In genomic region chr7:16937312-16937711, GRCm38 (mm10) we compare ENCODE assay signal across 10 mouse cellular contexts. TPM values are rescaled to one million over a fixed set of nuclear protein-coding genes. Genes with fewer than 3 reads are reported as not detected.
DNase-seq lines count a peak whose midpoint lies in the region; ATAC-seq and TF ChIP-seq lines count a peak whose summit lies in the region.
"Had no signal": no experiment of that assay in that cellular context is flagged by ENCODE, and none has a peak within 500 bp of the region (broad histone marks: within the 10 kb centered on the region; RNA-seq: fewer than 3 reads in every experiment).

No protein-coding gene starts in this region.

- no peak overlapping the region for H3K27ac ChIP-seq in heart, postnatal 0 days (ENCODE audit: low read depth)
- H3K27ac ChIP-seq in midbrain, postnatal 0 days (ENCODE audit: low read depth, low read length) = no peak overlapping the region
- no peak overlapping the region for H3K27ac ChIP-seq in midbrain, embryonic 11.5 days (ENCODE audit: low read depth, low read length)
- H3K27ac ChIP-seq in testis, adult 2 months (ENCODE audit: control insufficient read depth, insufficient read depth, low read depth, low read length) = no peak overlapping the region
- H3K27ac ChIP-seq: neural tube, embryonic 12.5 days had no signal

- no peaks in the 10 kb centered on the region for H3K36me3 ChIP-seq in heart, postnatal 0 days (replicated peaks; ENCODE audit: control insufficient read depth, insufficient read depth, low read length)
- H3K36me3 ChIP-seq in midbrain, postnatal 0 days (ENCODE audit: insufficient read depth, low read length) = no peaks in the 10 kb centered on the region
- no peaks in the 10 kb centered on the region for H3K36me3 ChIP-seq in midbrain, embryonic 11.5 days (ENCODE audit: control insufficient read depth, insufficient read depth, low read length)
- H3K36me3 ChIP-seq in testis, adult 2 months (ENCODE audit: control insufficient read depth, insufficient read depth, low read length) = no peaks in the 10 kb centered on the region
- H3K36me3 ChIP-seq: neural tube, embryonic 12.5 days had no signal

- H3K4me2 ChIP-seq in heart, postnatal 0 days (ENCODE audit: low read depth, low read length) = no peak overlapping the region
- no peak overlapping the region for H3K4me2 ChIP-seq in midbrain, postnatal 0 days (ENCODE audit: low read depth, low read length, poor library complexity, severe bottlenecking)
- H3K4me2 ChIP-seq in midbrain, embryonic 11.5 days = no peak overlapping the region
- H3K4me2 ChIP-seq: neural tube, embryonic 12.5 days had no signal

- no peak for DNase-seq in heart, postnatal 0 days (ENCODE audit: low spot score)
- DNase-seq in heart, postnatal 25 days (ENCODE audit: low spot score) = no peak
- no peak for DNase-seq in midbrain, postnatal 0 days (ENCODE audit: low spot score)
- DNase-seq in midbrain, embryonic 11.5 days (ENCODE audit: low spot score, missing footprints) = no peak
- peak; percentile 78 for DNase-seq in R1 (ENCODE audit: low read depth, low spot score)
- DNase-seq in heart, postnatal 36 days = no peak
- DNase-seq: lung, postnatal 36 days had no signal

- H3K27me3 ChIP-seq in heart, postnatal 0 days (ENCODE audit: control insufficient read depth, insufficient read depth, low read length) = no peaks in the 10 kb centered on the region
- H3K27me3 ChIP-seq in midbrain, postnatal 0 days (ENCODE audit: insufficient read depth, low read length) = no peaks in the 10 kb centered on the region
- no peaks in the 10 kb centered on the region for H3K27me3 ChIP-seq in midbrain, embryonic 11.5 days (ENCODE audit: control insufficient read depth, insufficient read depth, low read length)
- no peaks in the 10 kb centered on the region for H3K27me3 ChIP-seq in testis, adult 2 months (ENCODE audit: control insufficient read depth, insufficient read depth, low read length)
- H3K27me3 ChIP-seq: neural tube, embryonic 12.5 days had no signal

- no peaks in the 10 kb centered on the region for H3K9me3 ChIP-seq in heart, postnatal 0 days (replicated peaks; ENCODE audit: control insufficient read depth, low read length)
- no peaks in the 10 kb centered on the region for H3K9me3 ChIP-seq in midbrain, postnatal 0 days (ENCODE audit: low read length)
- H3K9me3 ChIP-seq in midbrain, embryonic 11.5 days (ENCODE audit: control insufficient read depth, low read length) = no peaks in the 10 kb centered on the region
- H3K9me3 ChIP-seq: neural tube, embryonic 12.5 days had no signal

- H3K9ac ChIP-seq in heart, postnatal 0 days (replicated peaks; ENCODE audit: low read depth, low read length) = no peak overlapping the region
- H3K9ac ChIP-seq in midbrain, postnatal 0 days (replicated peaks; ENCODE audit: low read length, poor library complexity, severe bottlenecking) = no peak overlapping the region
- H3K9ac ChIP-seq in midbrain, embryonic 11.5 days (ENCODE audit: low read length) = no peak overlapping the region
- H3K9ac ChIP-seq: neural tube, embryonic 12.5 days had no signal

- H3K4me1 ChIP-seq in heart, postnatal 0 days (ENCODE audit: control insufficient read depth, insufficient read depth) = no peaks in the 10 kb centered on the region; the same call in 1 of the 2 replicates
- peaks cover 20% of the 10 kb centered on the region for H3K4me1 ChIP-seq in midbrain, postnatal 0 days (ENCODE audit: insufficient read depth, low read length)
- H3K4me1 ChIP-seq in midbrain, embryonic 11.5 days (ENCODE audit: control insufficient read depth, insufficient read depth, low read length) = peaks cover 8% of the 10 kb centered on the region; the same call in 1 of the 2 replicates
- peaks cover 4% of the 10 kb centered on the region for H3K4me1 ChIP-seq in testis, adult 2 months (ENCODE audit: control insufficient read depth, insufficient read depth, low read length)

- intact Hi-C loops in heart, postnatal 25 days (cut with DNase I) = no loop called here
- intact Hi-C loops in heart, postnatal 36 days (cut with DNase I) = no loop called here

- H3K4me3 ChIP-seq in heart, postnatal 0 days (ENCODE audit: low read depth, low read length) = no peak overlapping the region
- no peak overlapping the region for H3K4me3 ChIP-seq in midbrain, postnatal 0 days (ENCODE audit: low read depth, low read length)
- H3K4me3 ChIP-seq in midbrain, embryonic 11.5 days (ENCODE audit: low read depth, low read length) = no peak overlapping the region
- H3K4me3 ChIP-seq in testis, adult 2 months (ENCODE audit: control insufficient read depth, low read depth, low read length) = no peak overlapping the region
- H3K4me3 ChIP-seq: neural tube, embryonic 12.5 days had no signal

- ATAC-seq in heart, postnatal 0 days (ENCODE audit: insufficient read depth, low read depth) = no peak
- no peak for ATAC-seq in midbrain, postnatal 0 days (ENCODE audit: low FRiP score)
- ATAC-seq in midbrain, embryonic 11.5 days (ENCODE audit: low FRiP score) = no peak

- TF ChIP-seq CTCF in heart, postnatal 0 days (IDR thresholded peaks at IDR 0.05; ENCODE audit: low read depth) = peak; percentile 15; the same call in 1 of the 2 replicates
- peak; percentile 61 for TF ChIP-seq CTCF in midbrain, postnatal 0 days (IDR thresholded peaks at IDR 0.05)
- TF ChIP-seq CTCF in testis, adult 2 months (IDR thresholded peaks at IDR 0.05; ENCODE audit: control insufficient read depth, insufficient read depth, insufficient replicate concordance, low read depth, low read length) = peak; percentile 95

- TF ChIP-seq EP300 in heart, postnatal 0 days (IDR thresholded peaks at IDR 0.05; ENCODE audit: low read depth) = no peak

- 46% methylated on average over 4 of the region's 4 CpGs for WGBS in heart, postnatal 0 days
- WGBS in midbrain, postnatal 0 days = 57% methylated on average over 4 of the region's 4 CpGs
- WGBS in midbrain, embryonic 11.5 days = 50% methylated on average over 4 of the region's 4 CpGs

- TF ChIP-seq POLR2A in testis, adult 2 months (IDR thresholded peaks at IDR 0.05; ENCODE audit: control insufficient read depth, low read depth, low read length) = no peak

RNA-seq across cellular contexts. Expression of gene Pnmal2, which starts 7.2 kb away (rescaled TPM):
- 2.9 and 4.0 TPM in 2 replicates for total RNA-seq in heart, postnatal 0 days (2014; rRNA removed; ENCODE audit: low replicate concordance)
- 3.0 and 3.4 TPM in 2 replicates for polyA plus RNA-seq in heart, postnatal 0 days (2015; fragmentation: Nextera tagmentation; extraction: Ambion mirVana)
- total RNA-seq in heart, postnatal 25 days (2021) = 1 to 10 TPM; 3.7 to 4.1 TPM
- 155 and 174 TPM in 2 replicates for total RNA-seq in midbrain, postnatal 0 days (2014; rRNA removed)
- 180 and 187 TPM in 2 replicates for polyA plus RNA-seq in midbrain, postnatal 0 days (2015; fragmentation: Nextera tagmentation; extraction: Ambion mirVana)
- polyA plus RNA-seq in midbrain, embryonic 11.5 days (2014; fragmentation: Nextera tagmentation; extraction: Ambion mirVana) = 8.3 and 8.6 TPM in 2 replicates
- 34.2 and 41.6 TPM in 2 replicates for polyA plus RNA-seq in testis, adult 2 months (2012; rRNA removed)
- 1 to 10 TPM; 3.4 to 3.9 TPM for total RNA-seq in heart, postnatal 36 days (2021)

RNA-seq across cellular contexts. Expression of gene Calm3, which starts 13.4 kb away (rescaled TPM):
- total RNA-seq in heart, postnatal 0 days (2014; rRNA removed; ENCODE audit: low replicate concordance) = 342 and 417 TPM in 2 replicates
- polyA plus RNA-seq in heart, postnatal 0 days (2015; fragmentation: Nextera tagmentation; extraction: Ambion mirVana) = 101 and 107 TPM in 2 replicates
- total RNA-seq in heart, postnatal 25 days (2021) = 100 to 1,000 TPM; 196 to 203 TPM
- 1,835 and 1,985 TPM in 2 replicates for total RNA-seq in midbrain, postnatal 0 days (2014; rRNA removed)
- 467 and 471 TPM in 2 replicates for polyA plus RNA-seq in midbrain, postnatal 0 days (2015; fragmentation: Nextera tagmentation; extraction: Ambion mirVana)
- 284 and 295 TPM in 2 replicates for polyA plus RNA-seq in midbrain, embryonic 11.5 days (2014; fragmentation: Nextera tagmentation; extraction: Ambion mirVana)
- 433 and 509 TPM in 2 replicates for polyA plus RNA-seq in testis, adult 2 months (2012; rRNA removed)
- 100 to 1,000 TPM; 182 to 193 TPM for total RNA-seq in heart, postnatal 36 days (2021)

RNA-seq across cellular contexts. Expression of gene Pnmal1, which starts 22.2 kb away (rescaled TPM):
- 0.08 TPM in 1 of 2 replicates, not detected in the other for total RNA-seq in heart, postnatal 0 days (2014; rRNA removed; ENCODE audit: low replicate concordance)
- 0.04 TPM in 2 replicates for polyA plus RNA-seq in heart, postnatal 0 days (2015; fragmentation: Nextera tagmentation; extraction: Ambion mirVana)
- total RNA-seq in heart, postnatal 25 days (2021) = not detected
- total RNA-seq in midbrain, postnatal 0 days (2014; rRNA removed) = 41.2 and 54.0 TPM in 2 replicates
- 64.8 and 65.2 TPM in 2 replicates for polyA plus RNA-seq in midbrain, postnatal 0 days (2015; fragmentation: Nextera tagmentation; extraction: Ambion mirVana)
- polyA plus RNA-seq in midbrain, embryonic 11.5 days (2014; fragmentation: Nextera tagmentation; extraction: Ambion mirVana) = 22.5 and 23.7 TPM in 2 replicates
- polyA plus RNA-seq in testis, adult 2 months (2012; rRNA removed) = 7.6 and 7.8 TPM in 2 replicates
- not detected for total RNA-seq in heart, postnatal 36 days (2021)
- total RNA-seq: gastrocnemius, adult 18-20 months had no signal

RNA-seq across cellular contexts. Expression of gene Ptgir, which starts 31.0 kb away (rescaled TPM):
- total RNA-seq in heart, postnatal 0 days (2014; rRNA removed; ENCODE audit: low replicate concordance) = 0.58 and 2.3 TPM in 2 replicates
- polyA plus RNA-seq in heart, postnatal 0 days (2015; fragmentation: Nextera tagmentation; extraction: Ambion mirVana) = 1.1 and 1.2 TPM in 2 replicates
- 1 to 10 TPM; 2.1 to 3.1 TPM for total RNA-seq in heart, postnatal 25 days (2021)
- total RNA-seq in midbrain, postnatal 0 days (2014; rRNA removed) = 0.11 and 0.14 TPM in 2 replicates
- 0.11 TPM in 1 of 2 replicates, not detected in the other for polyA plus RNA-seq in midbrain, postnatal 0 days (2015; fragmentation: Nextera tagmentation; extraction: Ambion mirVana)
- 0.94 and 1.2 TPM in 2 replicates for polyA plus RNA-seq in midbrain, embryonic 11.5 days (2014; fragmentation: Nextera tagmentation; extraction: Ambion mirVana)
- 0.20 and 0.26 TPM in 2 replicates for polyA plus RNA-seq in testis, adult 2 months (2012; rRNA removed)
- 1 to 10 TPM; 2.9 TPM for total RNA-seq in heart, postnatal 36 days (2021)

RNA-seq across cellular contexts. Expression of gene Gm42372, which starts 45.6 kb away (rescaled TPM):
- not detected in 2 replicates for total RNA-seq in heart, postnatal 0 days (2014; rRNA removed; ENCODE audit: low replicate concordance)
- not detected in 2 replicates for polyA plus RNA-seq in heart, postnatal 0 days (2015; fragmentation: Nextera tagmentation; extraction: Ambion mirVana)
- not detected for total RNA-seq in heart, postnatal 25 days (2021)
- total RNA-seq in midbrain, postnatal 0 days (2014; rRNA removed) = 48.8 and 49.0 TPM in 2 replicates
- 9.0 and 9.2 TPM in 2 replicates for polyA plus RNA-seq in midbrain, postnatal 0 days (2015; fragmentation: Nextera tagmentation; extraction: Ambion mirVana)
- polyA plus RNA-seq in midbrain, embryonic 11.5 days (2014; fragmentation: Nextera tagmentation; extraction: Ambion mirVana) = 1.6 and 2.5 TPM in 2 replicates
- 1.8 and 2.4 TPM in 2 replicates for polyA plus RNA-seq in testis, adult 2 months (2012; rRNA removed)
- total RNA-seq in heart, postnatal 36 days (2021) = not detected
- total RNA-seq: gastrocnemius, adult 18-20 months had no signal

Comparison
In these comparisons a context has a peak if more than half of its experiments do, and no peak if none do; other contexts are left out.
1. CTCF ChIP-seq: peak in every context shown above with its lines; median percentile 95 in testis, adult 2 months; 61 in midbrain, postnatal 0 days; 15 in heart, postnatal 0 days.
2. RNA of gene Pnmal2, which starts 7.2 kb away (total RNA-seq): 155 to 174 TPM in midbrain, postnatal 0 days; 3.7 to 4.1 TPM in heart, postnatal 25 days, 2.9 to 4.0 TPM in heart, postnatal 0 days and 3.4 to 3.9 TPM in heart, postnatal 36 days; every median in the first group is over 10 times any median in the second.
3. RNA of gene Pnmal1, which starts 22.2 kb away (total RNA-seq): 41.2 to 54.0 TPM in midbrain, postnatal 0 days; not detected in heart, postnatal 36 days, 0.08 TPM in heart, postnatal 0 days and not detected in heart, postnatal 25 days; every median in the first group is over 10 times any median in the second.